Mouse (Mus musculus) liver, embryonic 14.5 days (tissue): ENCODE data around the gene Snx7.

ENCODE experiments used
- CTCF ChIP-seq: IDR thresholded peaks from 2 replicates; pipeline ENCODE4 v1.5.1; 2016; ENCODE audit warnings: antibody characterized with exemption, low read depth, control low read depth
- EP300 ChIP-seq: IDR thresholded peaks from 2 replicates; pipeline ENCODE4 v1.6.1; 2016; ENCODE audit warnings: antibody characterized with exemption, low read depth

DNA sequence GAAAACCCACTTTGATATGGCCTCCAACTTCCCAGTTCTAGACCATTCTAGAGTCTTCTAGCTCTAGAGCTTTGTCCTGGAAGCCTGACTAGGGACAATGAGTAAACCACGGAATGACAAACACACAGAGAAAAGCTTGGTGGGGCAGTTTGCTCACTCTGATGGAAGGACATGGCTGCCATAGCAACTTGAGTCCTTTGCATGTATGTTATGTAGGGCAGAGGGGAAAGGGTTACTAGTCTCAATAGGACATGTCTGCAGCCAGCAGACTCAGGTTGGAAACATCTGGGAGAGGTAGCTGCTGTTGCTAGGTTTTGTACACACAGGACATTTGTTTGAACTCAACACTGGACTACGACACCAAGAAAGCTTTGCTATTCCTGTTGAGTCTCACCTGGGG is 77.5 kb downstream of the Snx7 start:
- TF ChIP-seq CTCF (no peak), EP300 (no peak)
